Mouse (Mus musculus): Measurements from ENCODE around the gene Kalrn.

DNA sequence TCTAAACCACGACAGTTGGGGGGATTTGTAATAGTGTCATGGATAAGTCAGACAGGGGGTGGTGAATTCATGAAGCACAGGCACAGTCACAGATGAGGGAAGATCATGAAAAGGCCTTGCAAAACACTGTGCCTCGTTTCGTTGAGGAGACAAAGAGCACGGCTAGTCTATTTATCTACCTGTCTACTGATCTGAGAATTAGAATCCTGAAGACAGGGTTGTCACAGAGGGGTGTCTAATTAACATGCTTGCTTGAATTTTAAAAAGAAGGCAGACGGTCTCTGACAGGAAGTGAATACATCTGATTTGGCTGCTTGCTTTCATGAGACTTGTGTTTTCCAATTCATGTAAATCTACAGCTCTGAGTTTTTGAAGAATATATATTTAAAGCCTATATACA lies 52.3 kb downstream of the Kalrn start:
- TF ChIP-seq GATA1 (IDR thresholded peaks at IDR 0.05; ENCODE audit: borderline replicate concordance, low read length), result no peak
- TF ChIP-seq FLI1 (IDR thresholded peaks at IDR 0.05; ENCODE audit: low read length), result no peak

Measured in megakaryocyte, embryonic 14.5 days (primary cell).